In genomic region chr14:32553198-32553903, GRCm38 (mm10) we compare ENCODE assay signal across 23 mouse cellular contexts. TPM values are rescaled to one million over a fixed set of nuclear protein-coding genes. Genes with fewer than 3 reads are reported as not detected.
DNase-seq lines count a peak whose midpoint lies in the region; ATAC-seq and TF ChIP-seq lines count a peak whose summit lies in the region.
"Had no signal": no experiment of that assay in that cellular context is flagged by ENCODE, and none has a peak within 500 bp of the region (broad histone marks: within the 10 kb centered on the region; RNA-seq: fewer than 3 reads in every experiment).

No protein-coding gene starts in this region.

- no peak overlapping the region for H3K9ac ChIP-seq in liver, embryonic 16.5 days (ENCODE audit: low read depth, low read length)
- no peak overlapping the region for H3K9ac ChIP-seq in midbrain, postnatal 0 days (replicated peaks; ENCODE audit: low read length, poor library complexity, severe bottlenecking)
- H3K9ac ChIP-seq: embryonic facial prominence, embryonic 13.5 days; forebrain, postnatal 0 days; heart, embryonic 15.5 days; hindbrain, embryonic 15.5 days; intestine, embryonic 15.5 days; kidney, embryonic 15.5 days; neural tube, embryonic 12.5 days had no signal

- no peak overlapping the region for H3K4me2 ChIP-seq in liver, embryonic 16.5 days (ENCODE audit: low read depth, low read length)
- H3K4me2 ChIP-seq in midbrain, postnatal 0 days (ENCODE audit: low read depth, low read length, poor library complexity, severe bottlenecking), result no peak overlapping the region
- H3K4me2 ChIP-seq: embryonic facial prominence, embryonic 13.5 days; heart, embryonic 15.5 days; hindbrain, embryonic 15.5 days; intestine, embryonic 15.5 days; kidney, embryonic 15.5 days; neural tube, embryonic 12.5 days had no signal

- no peaks in the 10 kb centered on the region for H3K36me3 ChIP-seq in liver, embryonic 16.5 days (ENCODE audit: control insufficient read depth, insufficient read depth)
- 0 out of 2 replicates have a peak, but pooled peaks cover 4% of the 10 kb centered on the region for H3K36me3 ChIP-seq in midbrain, postnatal 0 days (ENCODE audit: insufficient read depth, low read length)

- no peak for TF ChIP-seq CTCF in midbrain, postnatal 0 days (IDR thresholded peaks at IDR 0.05)

- ATAC-seq in erythroblast, adult 5-6 weeks (replicated peaks; ENCODE audit: low FRiP score, poor library complexity, severe bottlenecking), result 0 out of 2 replicates have a peak, but pooled peaks have one; percentile 43
- ATAC-seq in liver, embryonic 16.5 days (ENCODE audit: low read depth), result peak; percentile 65
- ATAC-seq in frontal cortex, adult (ENCODE audit: low TSS enrichment), result no peak
- ATAC-seq in midbrain, postnatal 0 days (ENCODE audit: low FRiP score), result no peak
- ATAC-seq: forebrain, postnatal 0 days; intestine, embryonic 15.5 days had no signal

- no peak overlapping the region for H3K27ac ChIP-seq in liver, embryonic 16.5 days (ENCODE audit: low read length)
- no peak overlapping the region for H3K27ac ChIP-seq in midbrain, postnatal 0 days (ENCODE audit: low read depth, low read length)
- H3K27ac ChIP-seq: embryonic facial prominence, embryonic 13.5 days; heart, embryonic 15.5 days; hindbrain, embryonic 15.5 days; intestine, embryonic 15.5 days; kidney, embryonic 15.5 days; neural tube, embryonic 12.5 days had no signal

- H3K27me3 ChIP-seq in liver, embryonic 16.5 days (ENCODE audit: control insufficient read depth, insufficient read depth, low read depth, low read length), result no peaks in the 10 kb centered on the region
- no peaks in the 10 kb centered on the region for H3K27me3 ChIP-seq in midbrain, postnatal 0 days (ENCODE audit: insufficient read depth, low read length)
- H3K27me3 ChIP-seq: embryonic facial prominence, embryonic 13.5 days; heart, embryonic 15.5 days; hindbrain, embryonic 15.5 days; intestine, embryonic 15.5 days; kidney, embryonic 15.5 days; neural tube, embryonic 12.5 days had no signal

- peak; percentile 71 for DNase-seq in testis, postnatal 10 days (ENCODE audit: low spot score)
- no peak for DNase-seq in testis, postnatal 14 days (ENCODE audit: low spot score)
- DNase-seq in midbrain, postnatal 0 days (ENCODE audit: low spot score), result no peak
- DNase-seq in cerebellum, postnatal 10 days, result no peak
- DNase-seq: adrenal gland, postnatal 36 days; cerebellum, adult 9-10 months; forebrain, postnatal 0 days; heart, postnatal 4 days; kidney, postnatal 4 days; lung, adult 2 months had no signal

- WGBS in liver, embryonic 16.5 days (ENCODE audit: insufficient replicate concordance), result 35% methylated on average over 10 of the region's 10 CpGs
- 75% methylated on average over 10 of the region's 10 CpGs for WGBS in midbrain, postnatal 0 days

- H3K9me3 ChIP-seq in liver, embryonic 16.5 days (replicated peaks; ENCODE audit: control insufficient read depth, low read length), result no peaks in the 10 kb centered on the region
- no peaks in the 10 kb centered on the region for H3K9me3 ChIP-seq in midbrain, postnatal 0 days (ENCODE audit: low read length)
- H3K9me3 ChIP-seq: embryonic facial prominence, embryonic 13.5 days; heart, embryonic 15.5 days; hindbrain, embryonic 15.5 days; intestine, embryonic 15.5 days; kidney, embryonic 15.5 days; neural tube, embryonic 12.5 days had no signal

- no peak overlapping the region for H3K4me3 ChIP-seq in liver, embryonic 16.5 days (ENCODE audit: low read depth, low read length)
- no peak overlapping the region for H3K4me3 ChIP-seq in midbrain, postnatal 0 days (ENCODE audit: low read depth, low read length)
- H3K4me3 ChIP-seq: embryonic facial prominence, embryonic 13.5 days; heart, embryonic 15.5 days; hindbrain, embryonic 15.5 days; intestine, embryonic 15.5 days; kidney, embryonic 15.5 days; neural tube, embryonic 12.5 days had no signal

- peaks cover 12% of the 10 kb centered on the region for H3K4me1 ChIP-seq in liver, embryonic 16.5 days (ENCODE audit: control insufficient read depth, low read depth, low read length)
- no peaks in the 10 kb centered on the region for H3K4me1 ChIP-seq in midbrain, postnatal 0 days (ENCODE audit: insufficient read depth, low read length)
- H3K4me1 ChIP-seq: embryonic facial prominence, embryonic 13.5 days; heart, embryonic 15.5 days; intestine, embryonic 15.5 days had no signal

RNA-seq across cellular contexts. Expression of gene Ercc6, which starts 40.0 kb away (rescaled TPM):
- total RNA-seq in erythroblast, adult 5-6 weeks (2015; ENCODE audit: low replicate concordance), result 2.9 and 5.4 TPM in 2 replicates
- total RNA-seq in erythroblast, adult 5-6 weeks (2017; ENCODE audit: low replicate concordance), result 7.0 and 9.3 TPM in 2 replicates
- 5.0 and 5.3 TPM in 2 replicates for polyA plus RNA-seq in liver, embryonic 16.5 days (2015; fragmentation: Nextera tagmentation; extraction: Ambion mirVana)
- 9.9 and 17.6 TPM in 2 replicates for total RNA-seq in midbrain, postnatal 0 days (2014; rRNA removed)
- polyA plus RNA-seq in midbrain, postnatal 0 days (2015; fragmentation: Nextera tagmentation; extraction: Ambion mirVana), result 16.8 and 18.5 TPM in 2 replicates

RNA-seq across cellular contexts. Expression of gene Prrxl1, which starts 45.9 kb away (rescaled TPM):
- total RNA-seq in erythroblast, adult 5-6 weeks (2015; ENCODE audit: low replicate concordance), result not detected in 2 replicates
- 0.56 TPM in 1 of 2 replicates, not detected in the other for total RNA-seq in erythroblast, adult 5-6 weeks (2017; ENCODE audit: low replicate concordance)
- polyA plus RNA-seq in liver, embryonic 16.5 days (2015; fragmentation: Nextera tagmentation; extraction: Ambion mirVana), result not detected in 2 replicates
- total RNA-seq in midbrain, postnatal 0 days (2014; rRNA removed), result 1.8 and 3.8 TPM in 2 replicates
- 0.60 and 0.79 TPM in 2 replicates for polyA plus RNA-seq in midbrain, postnatal 0 days (2015; fragmentation: Nextera tagmentation; extraction: Ambion mirVana)
- total RNA-seq: gastrocnemius, adult 8-10 months; granulocyte monocyte progenitor cell, adult 5-6 weeks; heart, postnatal 4 days; layer of hippocampus, postnatal 10 days had no signal
- polyA plus RNA-seq: limb, embryonic 11.5 days; lung, adult 2 months had no signal

Comparison
In these comparisons a context has a peak if more than half of its experiments do, and no peak if none do; other contexts are left out.
1. ATAC-seq: peak in erythroblast, adult 5-6 weeks (single experiment) and liver, embryonic 16.5 days (single experiment); none in frontal cortex, adult (single experiment) and midbrain, postnatal 0 days (single experiment).